Mouse (Mus musculus) spleen, adult 2 months (tissue): Measurements from ENCODE around the gene Ptprm. TPM values are rescaled to one million over a fixed set of nuclear protein-coding genes. Genes with fewer than 3 reads are reported as not detected.

Experiments used
- DNase-seq, 2 experiments: peaks; one replicate each; pipeline versions ENCODE4 v3.0.0 to v3.0.0-alpha.2; 2012 to 2021; ENCODE audit warnings: low spot score in 2 of 2, low read depth in 1 of 2
- H3K27ac ChIP-seq: fragments of 200-500 bp; 2 replicates; pipeline ENCODE4 v1.5.1; 2012; ENCODE audit warnings: low read length, inconsistent platforms; ENCODE audit not compliant: insufficient read depth
- H3K27me3 ChIP-seq: fragments of 200-500 bp; 2 replicates; pipeline ENCODE4 v1.6.1; 2012; ENCODE audit warnings: mild to moderate bottlenecking, moderate library complexity, low read length, inconsistent platforms; ENCODE audit not compliant: control insufficient read depth, insufficient read depth
- H3K36me3 ChIP-seq: fragments of 200-500 bp; 2 replicates; pipeline ENCODE4 v1.6.1; 2012; ENCODE audit warnings: mild to moderate bottlenecking, low read length, inconsistent platforms; ENCODE audit not compliant: control insufficient read depth, insufficient read depth
- H3K4me1 ChIP-seq: fragments of 200-500 bp; 2 replicates; pipeline ENCODE4 v1.6.1; 2011; ENCODE audit warnings: inconsistent platforms; ENCODE audit not compliant: control insufficient read depth, insufficient read depth, insufficient read length
- H3K4me3 ChIP-seq: fragments of 200-500 bp; 2 replicates; pipeline ENCODE4 v1.5.1; 2011; ENCODE audit warnings: mild to moderate bottlenecking, inconsistent platforms; ENCODE audit not compliant: insufficient read depth, insufficient read length; ENCODE audit errors: extremely low read depth
- CTCF ChIP-seq: fragments of 200-500 bp; IDR thresholded peaks from 2 replicates; pipeline ENCODE4 v1.5.1; 2011; ENCODE audit warnings: mild to moderate bottlenecking, inconsistent platforms; ENCODE audit not compliant: insufficient read depth, insufficient read length, insufficient replicate concordance; ENCODE audit errors: extremely low read depth
- POLR2A ChIP-seq: fragments of 200-500 bp; IDR thresholded peaks from 2 replicates; pipeline ENCODE4 v1.6.1; 2011; ENCODE audit warnings: low read depth, low read length, inconsistent platforms
- WGBS: fragments of 180-500 bp; shearing (Covaris S2); methylation state at CpG from one replicate; pipeline ENCODE4 v1.1.7; 2018; 5-methylcytosine and 5-hydroxymethylcytosine counted together
- polyA plus RNA-seq: library from polyadenylated mRNA; depleted of rRNA; stranded (reverse); fragments of >200 nt; gene quantifications from 2 replicates; pipeline ENCODE4 v1.2.3, GENCODE M21; 2012

The Ptprm gene
- polyA plus RNA-seq, 1 experiment: 5.0 TPM

GRCm38 (mm10) chr17:66619255-66619826 lies 734.9 kb downstream of the Ptprm start:
- DNase-seq: no peak
- no peaks in the 10 kb centered on the region for H3K27me3 ChIP-seq
- H3K4me1 ChIP-seq: no peaks in the 10 kb centered on the region
- H3K36me3 ChIP-seq: no peaks in the 10 kb centered on the region
- no peak for TF ChIP-seq CTCF
- no peak for TF ChIP-seq POLR2A
- no peak overlapping the region for H3K27ac ChIP-seq
- H3K4me3 ChIP-seq: no peak overlapping the region
- 91% methylated on average over 3 of the region's 3 CpGs for WGBS
